Mouse (Mus musculus) right cerebral cortex, postnatal 10 days (tissue): ENCODE data around the gene Sephs1.
"Not testable (repeated sequence)": the region's sequence is repeated elsewhere in the genome, so short reads cannot be mapped to it uniquely, and the experiment has no call there.

Source experiments
- DNase-seq, 2 experiments: peaks; one replicate each; pipeline ENCODE4 v3.0.0; 2021; ENCODE audit warnings: low spot score in 2 of 2

Gene Sephs1

DNA sequence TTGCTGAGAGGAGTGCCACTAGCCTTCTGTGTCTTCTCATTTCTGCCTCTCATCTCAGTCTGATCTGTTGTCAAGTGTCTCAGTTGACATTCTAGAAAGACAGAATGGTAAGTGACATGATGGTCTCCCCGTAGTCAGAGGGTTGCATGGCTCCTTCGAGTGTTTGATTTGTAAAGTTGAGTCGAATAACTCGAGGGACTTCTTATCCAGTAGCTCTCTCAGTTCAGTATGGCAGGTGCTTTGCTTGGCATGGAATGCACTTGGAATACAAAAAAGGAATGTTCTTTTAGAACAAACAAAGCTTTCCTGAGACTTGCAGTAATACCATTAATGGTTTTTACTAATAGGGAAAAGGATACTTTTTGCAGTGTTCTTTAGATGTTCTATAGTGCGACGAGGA is 25.8 kb downstream of the Sephs1 start:
- no peak for DNase-seq

DNA sequence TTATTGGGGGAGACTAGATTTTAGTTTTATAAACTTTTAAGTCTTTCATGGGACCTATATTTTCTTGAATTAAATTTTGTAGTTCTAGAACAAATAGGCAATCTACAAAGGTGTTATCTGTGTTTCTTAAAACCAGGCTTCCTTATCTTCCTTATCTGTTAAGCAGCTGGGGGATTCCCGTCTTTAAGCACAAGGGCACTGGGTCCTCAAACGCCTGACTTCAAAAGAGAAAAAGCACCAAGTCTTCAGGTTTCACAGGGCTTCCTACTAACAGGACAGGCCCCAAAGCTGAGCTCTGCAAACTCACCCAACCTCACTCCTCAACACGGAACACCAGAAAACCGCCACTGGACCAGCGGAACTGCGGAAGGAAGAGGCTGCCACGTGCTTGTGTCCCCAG is 26.6 kb downstream of the Sephs1 start:
- DNase-seq: no peak

DNA sequence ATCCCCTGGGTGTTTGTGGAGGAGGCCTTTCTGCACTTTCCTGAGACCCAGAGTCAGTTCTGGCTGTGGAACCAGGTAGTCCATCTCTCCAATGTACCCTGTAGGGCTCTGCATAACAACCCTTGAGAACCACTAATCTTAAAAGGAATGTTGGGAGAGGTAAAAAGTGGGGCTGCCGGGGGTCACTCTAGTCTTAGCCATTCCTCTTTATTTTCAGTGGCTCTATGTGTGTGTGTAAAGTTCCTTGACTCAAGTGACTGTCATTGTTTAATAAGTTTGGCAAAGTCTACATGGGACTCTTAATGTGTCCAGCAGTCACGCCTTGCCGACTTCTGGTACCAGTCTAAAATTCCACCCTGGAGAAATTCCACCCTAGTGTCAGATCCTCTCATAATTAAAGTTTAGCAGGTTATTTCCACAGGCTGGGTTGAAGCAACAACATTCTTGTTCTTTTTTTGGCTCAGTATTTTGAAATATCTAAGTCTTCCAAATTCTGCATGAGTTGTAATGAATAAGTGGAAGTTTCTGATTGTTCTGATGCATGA is 27.5 kb downstream of the Sephs1 start:
- DNase-seq: no peak

DNA sequence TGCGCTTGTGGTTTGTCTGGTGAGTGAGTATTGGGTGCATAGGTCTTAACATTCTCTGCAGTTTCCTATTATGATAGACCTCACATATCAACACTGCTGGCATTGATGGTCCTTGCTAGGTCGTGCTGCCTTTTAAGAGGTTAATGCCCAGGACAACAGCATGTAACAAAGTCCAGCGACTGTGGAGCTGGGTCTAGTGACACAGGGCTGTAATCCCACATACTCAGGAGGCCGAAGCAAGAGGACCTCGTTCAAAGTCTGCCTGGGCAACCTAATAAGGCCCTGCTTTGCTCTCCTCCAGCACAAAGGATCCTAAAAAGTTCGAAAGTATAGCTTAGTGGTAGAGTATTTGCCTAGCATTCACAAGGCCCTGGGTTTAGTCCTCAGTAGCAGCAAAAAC is 28.5 kb downstream of the Sephs1 start:
- no peak for DNase-seq

DNA sequence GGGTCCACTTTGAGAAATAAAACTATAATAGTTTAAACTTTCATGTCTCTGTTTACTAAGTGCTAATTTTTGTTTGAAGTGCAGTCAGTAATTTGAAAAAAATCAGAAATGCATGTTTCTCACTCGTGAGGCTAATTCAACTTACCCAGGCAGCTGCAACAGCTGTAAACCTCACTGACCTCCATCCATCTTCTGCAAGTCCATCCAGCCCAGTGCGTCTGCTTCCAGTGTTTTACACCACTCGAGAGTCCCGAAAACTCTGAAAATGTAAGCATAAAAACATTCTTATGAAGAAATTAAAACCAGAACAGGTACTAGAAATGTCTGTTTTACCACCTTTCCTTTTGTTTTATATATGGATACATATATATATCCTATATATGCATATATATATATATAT is 29.2 kb downstream of the Sephs1 start:
- no peak for DNase-seq

DNA sequence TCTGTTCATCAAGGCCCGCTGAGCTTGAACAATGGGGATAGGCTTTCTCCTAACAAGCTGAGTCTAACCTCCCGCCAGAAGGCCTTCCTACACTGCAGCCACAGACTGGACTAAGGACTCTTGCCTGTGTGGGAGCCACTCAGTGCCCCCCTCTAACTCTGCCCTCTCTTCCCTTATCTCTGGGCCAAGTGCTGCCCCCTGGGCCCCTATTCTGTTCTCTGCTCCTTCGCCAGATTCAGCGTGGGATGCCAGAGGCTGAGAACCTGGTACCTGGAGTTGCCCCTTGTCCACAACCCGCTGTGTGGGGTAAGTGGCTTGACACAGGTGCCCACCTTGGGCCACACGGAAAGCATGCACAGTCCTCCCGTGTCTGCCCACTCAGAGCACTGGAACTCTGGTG is 32.6 kb downstream of the Sephs1 start:
- DNase-seq: no peak

DNA sequence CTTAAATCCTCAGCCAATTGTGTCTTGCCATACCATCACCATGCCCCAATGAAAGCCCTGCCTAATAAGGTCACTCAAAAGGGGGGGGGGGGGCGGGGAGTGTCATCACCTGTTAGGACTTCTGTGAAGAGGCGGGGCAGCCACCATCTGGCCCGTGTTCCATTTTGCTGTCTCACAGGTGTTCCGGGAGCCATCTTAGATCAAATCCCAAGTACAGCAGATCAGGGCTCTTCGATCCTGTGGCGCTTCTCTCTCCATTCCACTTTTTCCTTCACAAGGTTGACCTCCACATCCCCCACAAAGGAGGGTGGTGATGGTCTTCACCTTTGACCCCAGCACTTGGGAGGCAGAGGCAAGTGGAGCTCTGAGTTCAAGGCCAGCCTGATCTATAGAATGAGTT is 34.7 kb downstream of the Sephs1 start:
- DNase-seq: no peak

DNA sequence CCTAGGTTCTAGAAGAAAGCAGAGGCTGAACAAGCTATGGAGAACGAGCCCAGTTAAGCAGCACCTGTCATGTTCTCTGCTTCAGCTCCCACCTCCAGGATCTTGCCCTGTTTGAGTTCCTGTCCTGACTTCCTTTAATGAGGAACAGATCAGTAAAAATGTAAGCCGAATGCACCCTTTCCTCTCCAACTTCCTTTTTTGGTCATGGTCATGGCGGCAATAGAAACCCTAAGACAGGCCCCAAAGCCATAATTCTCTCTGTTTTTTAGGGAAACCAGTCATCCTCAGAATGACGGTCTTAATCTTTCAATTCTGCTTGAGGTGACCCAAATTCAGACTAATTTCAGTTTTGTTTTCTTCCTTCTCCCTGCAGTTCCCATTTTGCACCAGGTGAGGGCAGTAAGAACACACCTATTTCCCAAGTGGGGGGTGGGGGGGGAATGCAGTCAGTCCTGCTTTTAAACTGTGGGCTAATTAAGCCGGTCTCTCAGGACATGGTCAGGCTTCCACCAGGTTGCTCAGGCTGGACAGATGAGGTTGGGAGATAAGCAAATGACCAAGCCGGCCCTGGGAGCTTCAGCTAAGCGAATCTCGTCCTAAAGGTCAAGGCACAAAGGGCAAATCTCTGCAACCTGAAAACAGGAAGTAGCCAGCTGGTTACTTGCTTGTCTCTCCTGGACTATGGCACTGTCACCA is 36.1 kb downstream of the Sephs1 start:
- DNase-seq: peak; percentile 58 to 64

DNA sequence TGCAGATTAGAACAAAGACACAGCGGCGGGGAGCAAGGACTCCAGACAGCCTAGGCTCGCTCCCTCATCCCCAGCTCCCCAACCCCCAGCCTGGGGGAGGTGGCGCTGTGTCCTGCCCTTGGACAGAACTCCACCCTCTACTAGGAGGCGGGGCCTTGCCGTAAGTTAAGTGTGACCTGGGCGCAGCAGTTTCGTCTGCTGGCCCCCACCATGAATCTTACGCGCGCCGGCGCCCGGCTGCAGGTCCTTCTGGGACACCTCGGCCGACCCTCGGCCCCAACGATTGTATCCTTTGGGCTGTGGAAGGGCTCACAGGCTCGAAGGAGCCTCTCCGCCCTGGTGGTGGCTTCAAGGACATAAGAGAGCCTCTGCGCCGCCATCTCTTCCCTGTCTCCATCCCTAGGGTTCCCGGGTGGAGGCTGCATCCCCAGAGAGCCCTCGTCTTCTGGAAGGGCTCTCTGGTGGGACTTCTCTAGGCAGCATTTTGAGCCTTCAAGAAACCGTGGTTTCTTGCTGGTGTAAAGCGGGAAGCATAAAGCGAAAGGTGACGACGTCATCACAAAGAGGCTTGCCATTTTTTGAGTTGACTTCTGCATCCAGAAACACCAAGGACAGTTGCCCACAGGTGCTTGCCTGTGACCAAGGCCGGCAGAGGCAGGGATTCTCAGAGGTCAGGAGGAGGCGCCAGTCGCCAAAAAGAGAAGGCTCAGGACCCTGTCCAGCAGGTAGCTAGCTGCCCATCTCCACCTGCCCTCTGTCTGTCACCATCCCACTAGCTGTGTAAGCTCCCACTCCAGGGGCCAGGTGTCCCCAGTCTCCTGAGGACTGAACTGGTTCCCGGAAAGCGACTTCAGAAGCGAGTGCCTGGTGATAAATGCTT is 37.7 kb downstream of the Sephs1 start, which contains the start of gene Phyh:
Phyh (plus strand) TSS at position 160 of the 880 bp plus-strand sequence.
- DNase-seq: peak; percentile 82

DNA sequence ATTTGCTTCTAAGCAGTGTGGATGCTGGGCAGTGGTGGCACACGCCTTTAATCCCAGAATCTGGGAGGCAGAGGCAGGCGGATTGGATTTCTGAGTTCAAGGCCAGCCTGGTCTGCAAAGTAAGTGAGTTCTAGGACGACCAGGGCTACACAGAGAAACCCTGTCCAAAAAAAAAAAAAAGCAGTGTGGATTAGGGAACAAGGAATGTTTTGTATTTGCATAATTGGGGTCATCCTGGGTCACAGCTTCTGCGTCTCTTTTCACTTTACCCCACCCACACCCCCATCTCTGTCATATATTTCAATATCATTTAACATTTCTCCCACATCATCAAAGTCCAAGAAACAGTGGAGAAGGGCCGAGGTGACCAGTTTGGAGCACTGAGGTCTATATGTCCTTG is 39.7 kb downstream of the Sephs1 start:
- no peak for DNase-seq

DNA sequence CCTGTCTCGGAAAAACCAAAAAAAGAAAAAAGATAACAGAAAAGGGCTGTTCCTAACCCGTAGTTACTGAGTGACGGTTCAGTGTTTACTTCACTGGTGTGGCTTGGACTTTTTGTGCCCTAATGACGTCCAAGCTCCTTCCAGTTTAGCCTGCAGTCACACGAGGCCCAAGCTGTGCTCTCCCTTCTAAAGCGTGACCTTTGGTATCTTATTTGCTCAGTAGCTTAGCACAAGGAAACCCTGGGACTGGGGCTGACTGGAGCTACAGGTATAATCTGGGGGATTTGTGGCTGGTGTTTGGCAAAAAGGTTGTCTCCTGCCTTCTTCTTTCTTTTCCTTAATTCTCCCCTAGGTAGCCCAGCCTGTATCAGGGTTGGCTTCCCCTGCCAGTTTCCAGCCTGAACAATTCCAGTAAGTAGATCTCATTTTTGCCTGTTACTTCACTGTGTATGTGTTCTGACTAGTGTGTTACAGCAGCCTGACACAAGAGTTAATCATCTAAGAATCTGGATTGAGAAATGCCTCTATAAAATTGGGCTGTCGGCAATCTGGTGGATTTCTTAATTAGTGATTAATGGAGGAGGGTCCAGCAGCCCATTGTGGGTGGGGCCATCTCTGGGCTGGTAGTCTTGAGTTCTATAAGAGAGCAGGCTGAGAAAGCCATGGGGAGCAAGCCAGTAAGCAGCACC is 41.3 kb downstream of the Sephs1 start:
- no peak for DNase-seq

DNA sequence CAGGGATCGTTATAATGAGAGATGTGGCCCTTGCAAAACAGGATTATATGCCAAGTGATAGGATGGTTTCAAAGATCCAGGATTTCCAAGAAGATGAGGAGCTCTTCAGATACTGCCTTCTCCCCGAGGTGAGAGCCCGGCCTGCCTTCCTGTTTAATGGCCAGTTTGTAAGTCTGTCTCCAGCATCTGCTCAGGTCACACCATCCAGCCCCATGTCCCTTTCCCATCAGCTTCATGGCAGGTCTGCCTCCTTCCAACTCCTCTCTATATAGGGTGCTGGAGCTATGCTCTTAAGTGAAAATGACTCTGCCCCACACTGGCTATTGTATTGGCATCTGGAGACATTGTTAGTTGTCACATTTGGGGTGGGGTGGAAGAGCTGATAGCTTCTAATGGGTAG is 46.0 kb downstream of the Sephs1 start:
- DNase-seq: no peak

DNA sequence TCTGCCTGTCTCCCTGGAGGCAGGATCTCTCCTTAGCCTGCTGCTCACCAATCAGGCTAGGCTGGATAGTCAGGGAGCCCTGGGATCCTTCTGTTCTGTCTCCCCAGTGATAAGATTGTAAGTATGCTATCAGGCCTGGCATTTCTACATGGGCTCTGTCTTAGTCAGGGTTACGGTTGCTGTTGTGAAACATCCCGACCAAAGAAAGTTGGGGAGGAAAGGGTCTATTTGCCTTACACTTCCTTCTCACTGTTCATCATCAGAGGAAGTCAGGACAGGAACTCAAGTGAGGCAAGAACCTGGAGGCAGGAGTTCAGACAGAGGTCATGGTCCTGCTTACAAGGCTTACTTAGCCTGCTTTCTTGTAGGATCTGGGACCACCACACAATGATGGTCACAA is 47.9 kb downstream of the Sephs1 start:
- DNase-seq: no peak

DNA sequence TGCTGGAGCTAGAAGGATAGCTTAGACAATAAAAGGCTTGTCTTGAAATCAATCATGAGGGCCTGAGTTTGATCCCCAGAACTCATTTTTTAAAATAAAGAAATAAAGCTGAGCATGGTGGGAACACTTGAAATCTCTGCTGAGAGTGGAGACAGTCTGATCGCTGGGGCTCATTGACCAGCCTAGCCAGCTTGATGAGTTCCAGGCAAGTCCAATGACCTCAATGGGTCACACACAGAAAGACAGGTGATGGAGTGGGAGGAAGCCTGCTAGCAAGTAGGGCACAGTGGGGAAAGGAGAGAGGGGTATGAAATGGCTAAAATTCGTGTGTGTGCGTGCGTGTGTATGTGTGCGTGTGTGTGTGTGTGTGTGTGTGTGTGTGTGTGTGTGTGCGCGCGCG is 53.2 kb downstream of the Sephs1 start:
- DNase-seq: no peak

DNA sequence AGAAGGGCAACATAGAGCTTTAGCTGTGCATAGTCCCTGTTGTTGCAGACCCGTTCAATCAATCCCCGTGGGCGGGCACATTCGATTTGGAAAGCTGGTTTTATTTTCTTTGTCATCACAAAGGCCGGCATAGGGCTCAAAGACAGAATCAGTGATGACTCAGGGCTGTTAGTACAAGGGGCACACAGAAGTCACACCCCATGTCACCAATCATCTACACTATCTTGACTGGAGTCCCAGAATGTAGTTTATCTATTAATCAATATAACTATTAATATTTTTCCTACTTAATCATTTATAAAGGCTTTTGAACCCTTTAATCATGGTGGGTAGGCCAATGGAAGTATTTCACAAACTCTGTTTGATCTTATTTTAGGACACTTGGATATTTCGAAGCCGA is 56.6 kb downstream of the Sephs1 start:
- no peak for DNase-seq

DNA sequence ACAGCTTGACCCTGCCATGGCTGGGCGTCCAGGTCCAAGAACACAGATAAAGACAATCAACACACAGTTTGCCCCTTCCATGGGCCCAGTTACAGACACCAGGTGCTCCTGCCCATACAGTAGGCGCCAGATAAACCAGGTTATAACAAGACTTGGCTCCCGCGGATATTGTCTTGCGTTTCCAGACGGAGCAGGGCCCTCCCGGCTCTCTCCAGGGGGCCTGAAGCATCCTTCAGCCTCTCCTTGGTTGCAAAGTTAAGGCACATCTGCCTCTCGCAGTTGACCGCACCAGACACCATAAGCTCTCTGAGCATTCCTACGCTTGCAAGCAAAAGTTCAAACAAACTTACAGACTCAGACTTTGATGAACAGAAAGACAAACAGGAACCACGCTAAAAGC is 59.5 kb downstream of the Sephs1 start:
- DNase-seq: no peak

DNA sequence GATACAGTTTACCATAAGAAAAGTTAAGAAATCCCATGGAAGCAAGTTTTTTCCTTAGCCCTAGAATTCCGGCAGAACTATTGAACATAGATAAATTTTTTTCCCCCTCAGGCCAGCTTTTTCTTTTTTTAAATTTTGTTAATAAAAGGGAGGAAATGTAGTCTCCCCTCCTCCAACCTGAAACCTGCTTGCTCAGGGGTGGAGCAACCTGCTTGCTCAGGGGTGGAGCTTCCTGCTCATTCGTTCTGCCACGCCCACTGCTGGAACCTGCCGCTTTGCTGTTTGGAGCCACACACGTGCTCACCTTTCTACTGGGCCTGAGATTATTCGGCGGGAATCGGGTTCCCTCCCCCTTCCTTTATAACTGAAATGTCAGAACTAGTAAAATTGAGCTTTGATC is 68.3 kb downstream of the Sephs1 start:
- not testable (repeated sequence) for DNase-seq

DNA sequence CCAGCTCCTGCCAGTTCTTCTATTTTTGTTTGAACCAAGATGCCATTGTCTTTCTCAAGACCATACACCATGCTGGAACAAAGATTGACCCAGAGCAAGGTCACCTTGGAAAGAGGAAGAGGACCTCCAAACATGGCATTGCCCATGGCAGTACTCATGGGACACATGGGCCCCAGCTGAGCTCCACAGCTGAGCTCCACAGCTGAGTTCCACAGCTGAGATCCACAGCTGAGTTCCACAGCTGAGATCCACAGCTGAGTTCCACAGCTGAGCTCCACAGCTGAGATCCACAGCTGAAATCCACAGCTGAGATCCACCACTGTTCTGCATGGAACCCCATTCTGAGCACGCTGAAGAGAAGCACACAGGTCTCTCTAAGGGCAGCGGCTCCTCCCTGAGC is 69.6 kb downstream of the Sephs1 start:
- no peak for DNase-seq

DNA sequence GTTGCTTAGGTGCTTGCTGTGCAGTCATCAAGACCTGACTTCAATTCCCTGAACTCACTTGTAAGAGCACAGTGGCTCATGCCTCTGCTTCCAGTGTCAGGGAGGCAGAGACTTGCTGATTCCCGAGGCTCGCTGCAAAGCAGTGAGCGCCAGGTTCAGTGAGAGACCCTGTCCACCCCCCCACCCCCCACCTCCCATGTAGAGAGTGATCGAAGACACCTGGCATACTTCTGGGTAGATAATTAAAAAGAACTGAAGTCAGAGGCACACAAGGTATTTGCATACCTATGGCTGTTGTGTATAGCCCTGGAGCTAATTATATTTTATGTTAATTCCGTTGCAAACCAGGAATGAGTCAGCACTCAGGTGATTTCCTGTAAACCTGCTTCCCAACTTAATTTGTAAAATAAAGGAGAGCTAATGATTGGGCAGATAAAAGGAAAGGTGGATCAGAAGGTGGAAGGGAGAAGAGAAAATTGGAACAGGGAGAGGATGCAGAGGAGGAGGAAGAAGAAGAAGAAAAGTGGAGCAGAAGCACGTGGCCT is 72.9 kb downstream of the Sephs1 start:
- DNase-seq: no peak

DNA sequence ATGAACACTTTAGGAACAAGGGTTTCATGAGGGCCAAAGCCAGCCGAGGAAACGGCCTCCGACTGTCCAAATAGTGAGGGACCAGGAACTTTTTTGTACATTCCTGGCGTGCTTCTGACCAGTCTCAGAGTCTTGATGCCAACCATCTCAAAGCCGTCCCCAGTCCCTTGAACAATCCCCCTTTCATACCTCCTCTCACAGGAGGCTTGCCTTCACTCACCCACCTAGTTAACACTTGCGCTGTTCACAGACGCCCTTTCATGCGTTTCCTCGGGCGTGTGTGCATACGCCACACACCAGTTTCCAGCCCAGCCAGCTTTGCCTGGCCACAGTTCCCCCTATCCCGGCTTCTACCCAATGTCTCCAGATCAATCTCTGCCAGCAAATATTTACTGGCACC is 76.7 kb downstream of the Sephs1 start:
- DNase-seq: no peak
